Mouse (Mus musculus): ENCODE measurements around the gene Coq10b. TPM values are rescaled to one million over a fixed set of nuclear protein-coding genes. Genes with fewer than 3 reads are reported as not detected.

Coq10b gene
- polyA plus RNA-seq, 1 experiment from 2014 or later, result 15.8 TPM

GRCm38 (mm10) chr1:55076395-55076743 is 23.8 kb downstream of the Coq10b start:
- Histone ChIP-seq H3K9me3 (ENCODE audit: control insufficient read depth, low read length) (no peaks in the 10 kb centered on the region), H3K4me1 (ENCODE audit: control insufficient read depth, insufficient read depth, low read length) (no peaks in the 10 kb centered on the region), H3K27me3 (replicated peaks; ENCODE audit: control insufficient read depth, insufficient read depth, low read length) (no peaks in the 10 kb centered on the region)

DNA sequence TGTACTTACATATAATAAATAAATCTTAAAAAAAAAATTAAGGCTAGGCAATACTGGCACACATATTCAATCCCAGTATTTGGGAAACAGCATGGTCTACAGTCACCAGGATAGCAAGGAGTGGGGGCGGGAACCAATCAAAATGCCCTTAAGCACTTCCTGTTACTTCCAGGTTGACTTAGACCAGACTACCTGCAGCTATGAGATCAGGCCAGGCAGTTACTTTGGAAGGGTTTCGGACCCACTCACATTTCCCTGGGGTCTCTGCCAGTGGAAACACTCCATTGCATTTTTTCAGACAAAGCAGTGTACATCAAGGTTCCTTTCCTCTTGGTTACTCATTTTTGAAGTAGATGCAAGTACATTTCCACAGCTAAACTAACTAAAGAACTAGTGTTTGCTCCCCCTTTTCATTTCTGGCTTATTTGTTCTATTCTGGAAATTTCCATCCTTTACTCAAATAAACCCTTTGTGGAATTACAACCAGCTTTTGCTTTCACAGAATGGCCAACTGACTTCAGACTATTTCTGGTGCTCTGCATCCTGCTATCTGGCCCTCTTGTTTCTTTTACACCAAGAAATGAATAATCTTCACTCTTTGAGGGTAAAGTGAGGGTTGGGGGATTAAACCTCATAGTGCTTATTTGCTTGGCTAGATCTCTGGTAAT is 24.4 kb downstream of the Coq10b start:
- no peaks in the 10 kb centered on the region for H3K4me1 ChIP-seq (ENCODE audit: control insufficient read depth, insufficient read depth, low read length)
- H3K9me3 ChIP-seq (ENCODE audit: control insufficient read depth, low read length), result no peaks in the 10 kb centered on the region
- WGBS, result 88% methylated on average over 2 of the region's 2 CpGs
- H3K27me3 ChIP-seq (replicated peaks; ENCODE audit: control insufficient read depth, insufficient read depth, low read length), result no peaks in the 10 kb centered on the region
- no peak overlapping the region for H3K4me2 ChIP-seq (ENCODE audit: low read depth, low read length)
- no peak overlapping the region for H3K4me3 ChIP-seq (ENCODE audit: low read length)
- H3K27ac ChIP-seq (ENCODE audit: low read length), result no peak overlapping the region
- H3K9ac ChIP-seq (ENCODE audit: low read depth, low read length), result no peak overlapping the region
- H3K36me3 ChIP-seq (ENCODE audit: control insufficient read depth, insufficient read depth, low read length), result peaks cover 12% of the 10 kb centered on the region; the same call in 1 of the 2 replicates
- peak; percentile 64 for ATAC-seq

More at GRCm38 (mm10) chr1:55076395-55076743, 23.8 kb downstream of the Coq10b start:
- Histone ChIP-seq H3K36me3 (ENCODE audit: control insufficient read depth, insufficient read depth, low read length) (peaks cover 13% of the 10 kb centered on the region), H3K4me2 (ENCODE audit: low read depth, low read length) (no peak overlapping the region), H3K9ac (ENCODE audit: low read depth, low read length) (no peak overlapping the region), H3K27ac (ENCODE audit: low read length) (no peak overlapping the region), H3K4me3 (ENCODE audit: low read length) (no peak overlapping the region)
- peak; percentile 35; the same call in 1 of the 2 replicates for ATAC-seq

GRCm38 (mm10) chr1:55079677-55080076 is 27.1 kb downstream of the Coq10b start:
- Histone ChIP-seq H3K9me3 (ENCODE audit: control insufficient read depth, low read length) (no peaks in the 10 kb centered on the region), H3K4me3 (ENCODE audit: low read length) (no peak overlapping the region), H3K27ac (ENCODE audit: low read length) (no peak overlapping the region), H3K36me3 (ENCODE audit: control insufficient read depth, insufficient read depth, low read length) (peaks cover 32% of the 10 kb centered on the region), H3K4me1 (ENCODE audit: control insufficient read depth, insufficient read depth, low read length) (0 out of 2 replicates have a peak, but pooled peaks cover 4% of the 10 kb centered on the region), H3K27me3 (replicated peaks; ENCODE audit: control insufficient read depth, insufficient read depth, low read length) (no peaks in the 10 kb centered on the region), H3K9ac (ENCODE audit: low read depth, low read length) (no peak overlapping the region), H3K4me2 (ENCODE audit: low read depth, low read length) (no peak overlapping the region)
- WGBS, result 93% methylated on average over 4 of the region's 4 CpGs
- no peak for ATAC-seq

DNA sequence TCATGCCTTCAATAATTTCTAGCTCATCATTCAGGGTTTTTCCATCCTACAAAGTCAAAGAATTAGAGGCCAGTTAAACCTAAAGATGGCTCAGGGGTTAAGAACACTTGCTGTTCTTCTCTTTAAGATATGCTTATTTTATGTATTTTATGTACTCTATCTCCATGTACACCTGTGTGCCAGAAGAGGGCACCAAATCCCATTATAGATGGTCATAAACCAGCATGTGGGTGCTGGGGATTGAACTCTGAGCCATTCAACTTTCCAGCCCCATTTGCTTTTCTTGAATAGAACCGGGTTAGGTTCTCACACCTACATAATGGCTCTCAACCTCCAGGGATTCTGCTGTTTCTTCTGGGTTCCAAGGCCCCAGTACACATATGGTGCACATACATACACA is 29.5 kb downstream of the Coq10b start:
- no peak overlapping the region for H3K27ac ChIP-seq (ENCODE audit: low read length)
- H3K27me3 ChIP-seq (replicated peaks; ENCODE audit: control insufficient read depth, insufficient read depth, low read length), result no peaks in the 10 kb centered on the region
- peaks cover 38% of the 10 kb centered on the region for H3K36me3 ChIP-seq (ENCODE audit: control insufficient read depth, insufficient read depth, low read length)
- 71% methylated on average over 1 of the region's 1 CpGs for WGBS
- H3K4me1 ChIP-seq (ENCODE audit: control insufficient read depth, insufficient read depth, low read length), result peaks cover 10% of the 10 kb centered on the region; the same call in 1 of the 2 replicates
- H3K4me3 ChIP-seq (ENCODE audit: low read length), result no peak overlapping the region
- ATAC-seq, result no peak
- H3K9me3 ChIP-seq (ENCODE audit: control insufficient read depth, low read length), result no peaks in the 10 kb centered on the region
- no peak overlapping the region for H3K4me2 ChIP-seq (ENCODE audit: low read depth, low read length)
- H3K9ac ChIP-seq (ENCODE audit: low read depth, low read length), result no peak overlapping the region

DNA sequence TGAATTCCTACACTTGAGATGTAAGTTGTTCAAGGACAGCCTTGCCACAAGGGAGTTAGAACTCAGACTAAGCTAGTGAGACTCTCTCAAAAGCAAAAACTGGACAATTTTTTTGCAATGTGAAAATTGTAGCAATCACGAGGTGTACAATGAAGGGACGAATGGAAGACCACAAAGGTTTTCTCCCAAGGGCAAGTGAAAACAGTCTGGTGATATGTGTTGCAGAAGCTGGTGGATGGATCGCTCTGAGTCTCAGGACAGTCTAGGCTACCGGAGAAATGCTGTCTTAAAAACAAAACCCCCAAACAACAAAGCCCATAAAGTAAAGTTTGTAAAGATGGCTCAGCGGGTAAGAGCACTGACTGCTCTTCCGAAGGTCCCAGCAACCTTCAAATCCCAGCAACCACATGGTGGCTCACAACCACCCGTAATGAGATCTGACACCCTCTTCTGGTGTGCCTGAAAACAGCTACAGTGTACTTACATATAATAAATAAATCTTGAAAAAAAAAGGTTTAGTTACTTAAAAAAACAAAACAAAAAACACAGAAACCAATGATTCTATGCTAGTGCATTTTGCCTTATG is 33.3 kb downstream of the Coq10b start:
- peak overlapping the region; percentile 96 for H3K4me3 ChIP-seq (ENCODE audit: low read length)
- H3K9me3 ChIP-seq (ENCODE audit: control insufficient read depth, low read length), result no peaks in the 10 kb centered on the region
- no peaks in the 10 kb centered on the region for H3K27me3 ChIP-seq (replicated peaks; ENCODE audit: control insufficient read depth, insufficient read depth, low read length)
- peak overlapping the region; percentile 69 for H3K4me2 ChIP-seq (ENCODE audit: low read depth, low read length)
- peak overlapping the region; percentile 59 for H3K9ac ChIP-seq (ENCODE audit: low read depth, low read length)
- ATAC-seq, result no peak
- H3K36me3 ChIP-seq (ENCODE audit: control insufficient read depth, insufficient read depth, low read length), result peaks cover 29% of the 10 kb centered on the region
- H3K4me1 ChIP-seq (ENCODE audit: control insufficient read depth, insufficient read depth, low read length), result peaks cover 17% of the 10 kb centered on the region
- WGBS, result 52% methylated on average over 7 of the region's 7 CpGs
- no peak overlapping the region; the same call in 1 of the 2 replicates for H3K27ac ChIP-seq (ENCODE audit: low read length)

GRCm38 (mm10) chr1:55086868-55087400 is 34.4 kb downstream of the Coq10b start:
- H3K36me3 ChIP-seq (ENCODE audit: control insufficient read depth, insufficient read depth, low read length), result peaks cover 26% of the 10 kb centered on the region
- under 1% methylated on average over 13 of the region's 13 CpGs for WGBS

DNA sequence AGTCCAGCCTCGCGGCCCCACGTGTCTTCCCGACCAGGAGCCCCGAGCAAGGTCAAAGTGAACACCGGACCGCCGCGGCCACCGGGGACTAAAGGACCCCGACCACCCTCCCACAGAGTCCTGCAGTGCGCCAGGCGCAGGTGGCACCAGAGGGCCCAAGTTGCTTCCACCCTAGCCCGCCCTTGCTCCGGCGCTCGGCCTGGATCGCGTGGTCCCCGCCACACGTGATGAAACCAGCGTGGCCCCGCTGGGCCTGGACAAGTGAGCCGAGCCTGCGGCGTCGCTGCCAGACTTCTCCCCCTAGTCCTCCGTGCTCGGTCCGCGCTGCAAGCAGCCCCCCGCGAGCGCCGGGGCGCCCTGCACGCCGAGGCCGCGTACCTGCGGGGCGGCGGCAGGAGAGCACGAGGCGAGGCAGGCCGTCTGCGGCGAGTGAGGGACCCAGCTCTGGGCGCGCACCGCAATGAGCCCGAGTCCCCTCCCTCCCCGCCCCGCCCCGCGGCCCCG is 34.9 kb downstream of the Coq10b start:
- peak; percentile 85 for ATAC-seq
- H3K4me3 ChIP-seq (ENCODE audit: low read length), result peak overlapping the region; percentile 96
- under 1% methylated on average over 52 of the region's 57 CpGs for WGBS
- H3K9ac ChIP-seq (ENCODE audit: low read depth, low read length), result peak overlapping the region; percentile 99
- peak overlapping the region; percentile 98 for H3K27ac ChIP-seq (ENCODE audit: low read length)
- peak overlapping the region; percentile 69 for H3K4me2 ChIP-seq (ENCODE audit: low read depth, low read length)
- H3K4me1 ChIP-seq (ENCODE audit: control insufficient read depth, insufficient read depth, low read length), result peaks cover 15% of the 10 kb centered on the region
- no peaks in the 10 kb centered on the region for H3K9me3 ChIP-seq (ENCODE audit: control insufficient read depth, low read length)
- peaks cover 22% of the 10 kb centered on the region for H3K36me3 ChIP-seq (ENCODE audit: control insufficient read depth, insufficient read depth, low read length)
- H3K27me3 ChIP-seq (replicated peaks; ENCODE audit: control insufficient read depth, insufficient read depth, low read length), result no peaks in the 10 kb centered on the region

More at GRCm38 (mm10) chr1:55086868-55087400, 34.4 kb downstream of the Coq10b start:
- Histone ChIP-seq H3K4me1 (ENCODE audit: control insufficient read depth, insufficient read depth, low read length) (peaks cover 17% of the 10 kb centered on the region), H3K27me3 (replicated peaks; ENCODE audit: control insufficient read depth, insufficient read depth, low read length) (no peaks in the 10 kb centered on the region), H3K4me2 (ENCODE audit: low read depth, low read length) (peak overlapping the region; percentile 69), H3K27ac (ENCODE audit: low read length) (peak overlapping the region; percentile 98), H3K9ac (ENCODE audit: low read depth, low read length) (peak overlapping the region; percentile 99), H3K9me3 (ENCODE audit: control insufficient read depth, low read length) (no peaks in the 10 kb centered on the region), H3K4me3 (ENCODE audit: low read length) (peak overlapping the region; percentile 96)
- no peak; the same call in 1 of the 2 replicates for ATAC-seq

DNA sequence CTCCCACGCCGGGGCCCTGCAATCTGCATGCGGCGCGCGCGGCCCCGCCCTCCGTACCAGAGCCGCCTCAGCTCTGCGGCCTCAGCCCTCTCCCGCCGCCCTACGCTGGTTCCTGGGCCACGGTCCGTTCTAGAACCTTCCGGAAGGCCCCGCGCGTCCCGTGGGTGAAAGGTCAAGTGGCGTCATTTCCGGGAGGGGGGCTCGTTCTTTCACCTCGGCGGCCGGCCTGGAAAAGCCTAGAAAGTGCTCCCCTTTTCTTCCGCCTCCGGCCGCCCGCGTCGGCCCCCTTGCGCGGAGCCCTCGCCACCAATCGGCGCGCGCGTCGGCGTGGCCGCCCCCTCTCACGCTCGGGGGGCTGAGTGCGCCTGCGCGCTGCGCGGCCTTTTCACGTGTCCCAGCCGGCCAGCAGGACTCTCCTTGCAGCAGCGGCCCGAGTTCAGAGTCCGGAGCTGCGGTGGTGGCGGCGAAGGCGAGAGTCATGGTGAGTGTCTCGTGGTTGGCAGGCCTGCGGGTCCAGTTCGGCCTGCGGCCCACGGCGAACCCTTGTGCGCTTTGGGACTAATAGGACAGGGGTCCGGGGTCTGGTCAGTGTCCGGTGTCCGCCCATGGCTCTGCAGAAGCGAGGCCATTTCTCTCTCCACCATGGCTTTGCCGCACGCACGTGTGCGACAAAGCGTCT is 35.5 kb downstream of the Coq10b start, which contains the start of the genes Hspe1 and Hspd1:
Gene Hspe1 (plus strand): TSS at position 201 of the 679 bp plus-strand sequence.
Gene Hspd1 (minus strand): TSS at position 312 of the 679 bp plus-strand sequence.
- peak within 1 kb of the TSS; percentile 96 for H3K4me3 ChIP-seq (ENCODE audit: low read length)
- WGBS, result under 1% methylated on average over 66 of the region's 76 CpGs
- H3K36me3 ChIP-seq (ENCODE audit: control insufficient read depth, insufficient read depth, low read length), result peaks cover 17% of the 10 kb centered on the region
- no peaks in the 10 kb centered on the region for H3K27me3 ChIP-seq (replicated peaks; ENCODE audit: control insufficient read depth, insufficient read depth, low read length)
- H3K4me2 ChIP-seq (ENCODE audit: low read depth, low read length), result peak within 1 kb of the TSS; percentile 69
- H3K27ac ChIP-seq (ENCODE audit: low read length), result peak within 1 kb of the TSS; percentile 98
- H3K4me1 ChIP-seq (ENCODE audit: control insufficient read depth, insufficient read depth, low read length), result peaks cover 15% of the 10 kb centered on the region
- H3K9ac ChIP-seq (ENCODE audit: low read depth, low read length), result peak within 1 kb of the TSS; percentile 99
- H3K9me3 ChIP-seq (ENCODE audit: control insufficient read depth, low read length), result no peaks in the 10 kb centered on the region
- ATAC-seq, result peak; percentile 95
